Mouse (Mus musculus) forebrain, embryonic 11.5 days (tissue): ENCODE measurements around the gene Tmem53. TPM values are rescaled to one million over a fixed set of nuclear protein-coding genes. Genes with fewer than 3 reads are reported as not detected.

Experiments used
- ATAC-seq: fragments of 200-750 bp; cut with Nextera tagmentation; replicated peaks from 2 replicates; pipeline ENCODE4 v1.8.0; 2017; ENCODE audit warnings: moderate TSS enrichment; ENCODE audit not compliant: low FRiP score
- DNase-seq: peaks from one replicate; pipeline ENCODE4 v3.0.0-alpha.2; 2017; ENCODE audit warnings: low spot score
- H3K27ac ChIP-seq: fragments of 300-500 bp; sonication (generic); 2 replicates; pipeline ENCODE4 v1.5.1; 2014; ENCODE audit warnings: low read depth, low read length
- H3K27me3 ChIP-seq: fragments of 300-500 bp; sonication (generic); 2 replicates; pipeline ENCODE4 v1.6.1; 2014; ENCODE audit warnings: mild to moderate bottlenecking, low read length, mixed read lengths; ENCODE audit not compliant: control insufficient read depth, insufficient read depth
- H3K36me3 ChIP-seq: fragments of 300-500 bp; sonication (generic); 2 replicates; pipeline ENCODE4 v1.6.1; 2014; ENCODE audit warnings: mild to moderate bottlenecking, low read length, moderate library complexity, mixed read lengths; ENCODE audit not compliant: control insufficient read depth, insufficient read depth
- H3K4me1 ChIP-seq: fragments of 300-500 bp; sonication (generic); replicated peaks from 2 replicates; pipeline ENCODE4 v1.6.1; 2014; ENCODE audit warnings: low read length, mixed read lengths; ENCODE audit not compliant: control insufficient read depth, insufficient read depth
- H3K4me2 ChIP-seq: fragments of 300-500 bp; sonication (generic); 2 replicates; pipeline ENCODE4 v1.6.1; 2014; ENCODE audit warnings: low read depth, mild to moderate bottlenecking, low read length, moderate library complexity, mixed read lengths; ENCODE audit not compliant: severe bottlenecking
- H3K4me3 ChIP-seq: fragments of 300-500 bp; sonication (generic); 2 replicates; pipeline ENCODE4 v1.5.1; 2014; ENCODE audit warnings: low read depth, low read length
- H3K9ac ChIP-seq: fragments of 300-500 bp; sonication (generic); 2 replicates; pipeline ENCODE4 v1.6.1; 2014; ENCODE audit warnings: low read length
- H3K9me3 ChIP-seq: fragments of 300-500 bp; sonication (generic); 2 replicates; pipeline ENCODE4 v1.6.1; 2016; ENCODE audit warnings: low read length, mixed read lengths; ENCODE audit not compliant: control insufficient read depth
- WGBS: fragments of 180-500 bp; shearing (Covaris S2); extraction: QIAGEN DNeasy Blood & Tissue Kit; methylation state at CpG from one replicate; pipeline ENCODE4 v1.1.7; 2014; 5-methylcytosine and 5-hydroxymethylcytosine counted together
- polyA plus RNA-seq: library from polyadenylated mRNA; unstranded; fragments of >200 nt; fragmentation: Nextera tagmentation; extraction: Ambion mirVana; gene quantifications from 2 replicates; pipeline ENCODE4 v1.2.1, GENCODE M21; 2014

The Tmem53 gene
- polyA plus RNA-seq, result 6.4 and 9.0 TPM in 2 replicates

DNA sequence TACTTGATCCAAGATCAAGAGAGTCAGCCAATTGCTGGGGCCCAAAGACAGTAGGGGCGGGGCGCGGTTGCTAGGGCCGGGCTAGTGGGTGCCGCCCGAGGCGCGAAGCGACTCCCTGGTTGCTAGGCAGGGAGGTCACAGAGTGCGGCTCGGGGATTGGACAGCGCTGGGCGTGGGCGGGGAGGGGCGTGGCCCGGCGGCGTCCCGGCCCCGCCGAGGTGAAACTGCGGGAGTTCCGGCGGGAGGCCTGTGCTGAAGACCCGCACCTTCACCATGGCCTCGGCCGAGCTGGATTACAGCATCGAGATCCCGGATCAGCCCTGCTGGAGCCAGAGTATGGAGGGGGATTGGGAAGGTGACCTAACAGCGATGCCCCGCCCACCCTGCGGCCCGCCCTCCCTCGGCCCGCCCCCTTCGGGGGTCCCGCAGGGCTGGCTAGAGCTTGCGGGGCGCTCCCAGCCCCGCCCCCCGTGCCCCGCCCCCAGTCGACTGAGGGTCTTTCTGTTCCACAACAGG lies at the start of gene Tmem53, which contains the start of gene Armh1:
Gene Tmem53, plus strand, starts transcription at position 151 of the 516 bp plus-strand sequence.
Gene Armh1, minus strand, starts transcription at position 325 of the 516 bp plus-strand sequence.
- H3K4me2 ChIP-seq, result peak within 1 kb of the TSS; percentile 52
- ATAC-seq (peak; percentile 99), DNase-seq (peak; percentile 97)
- H3K4me1 ChIP-seq, result no peaks in the 10 kb centered on the region; the same call in 1 of the 2 replicates
- H3K4me3 ChIP-seq, result peak within 1 kb of the TSS; percentile 53
- peak within 1 kb of the TSS; percentile 25 for H3K27ac ChIP-seq
- peak within 1 kb of the TSS; percentile 46 for H3K9ac ChIP-seq
- no peaks in the 10 kb centered on the region for H3K27me3 ChIP-seq
- WGBS, result 0% methylated on average over 43 of the region's 43 CpGs
- H3K36me3 ChIP-seq, result no peaks in the 10 kb centered on the region
- no peaks in the 10 kb centered on the region for H3K9me3 ChIP-seq

DNA sequence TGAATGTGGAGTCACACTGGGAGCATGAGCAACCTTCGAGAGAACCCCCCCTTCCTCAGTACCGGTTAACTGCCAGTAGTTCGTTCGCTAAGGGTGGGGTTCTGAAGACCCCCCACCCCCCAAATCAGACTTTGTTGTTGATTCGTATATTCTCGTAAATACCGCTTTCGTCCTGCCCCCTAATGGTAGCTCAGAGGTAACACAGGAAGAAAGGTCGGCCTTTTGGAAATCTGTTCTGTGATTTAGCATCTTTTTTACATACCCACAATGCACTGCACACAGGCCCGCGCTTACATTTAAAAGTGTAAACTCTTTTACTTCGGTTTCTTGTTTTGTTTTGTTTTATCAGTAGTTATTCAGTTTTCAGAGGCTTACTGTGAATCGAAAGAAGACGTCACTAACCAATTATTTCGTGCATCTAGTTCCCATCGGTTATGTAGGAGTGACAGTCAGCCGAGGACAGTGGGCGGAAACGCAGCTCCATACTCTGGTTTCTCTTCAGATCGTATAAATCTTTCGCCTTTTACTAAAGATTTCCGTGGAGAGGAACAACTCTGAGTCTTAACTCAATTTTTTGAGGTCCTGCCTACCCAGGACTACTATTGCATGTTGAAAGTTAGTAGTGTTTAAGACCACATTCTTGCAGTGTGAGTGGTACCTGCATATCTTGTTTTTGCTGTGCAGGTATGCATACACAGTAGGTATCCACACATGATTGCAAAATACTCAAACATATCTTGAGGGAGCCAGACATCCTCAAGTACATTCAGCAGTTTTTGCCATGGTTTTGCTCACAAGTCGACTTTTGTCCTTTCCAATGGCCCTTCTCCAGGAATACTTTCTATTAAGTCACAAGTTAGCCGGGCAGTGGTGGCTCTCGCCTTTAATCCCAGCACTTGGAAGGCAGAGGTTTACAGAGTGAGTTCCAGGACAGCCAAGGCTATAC lies 49.4 kb upstream of the Tmem53 start:
- WGBS, result 1% methylated on average over 25 of the region's 25 CpGs
- Histone ChIP-seq H3K4me1 (no peaks in the 10 kb centered on the region), H3K4me2 (peak overlapping the region; percentile 44; the same call in 1 of the 2 replicates), H3K27ac (peak overlapping the region; percentile 20), H3K36me3 (no peaks in the 10 kb centered on the region), H3K4me3 (peak overlapping the region; percentile 19), H3K27me3 (no peaks in the 10 kb centered on the region), H3K9ac (peak overlapping the region; percentile 47; the same call in 1 of the 2 replicates), H3K9me3 (no peaks in the 10 kb centered on the region)
- peak; percentile 85 for ATAC-seq
- DNase-seq, result peak; percentile 61

DNA sequence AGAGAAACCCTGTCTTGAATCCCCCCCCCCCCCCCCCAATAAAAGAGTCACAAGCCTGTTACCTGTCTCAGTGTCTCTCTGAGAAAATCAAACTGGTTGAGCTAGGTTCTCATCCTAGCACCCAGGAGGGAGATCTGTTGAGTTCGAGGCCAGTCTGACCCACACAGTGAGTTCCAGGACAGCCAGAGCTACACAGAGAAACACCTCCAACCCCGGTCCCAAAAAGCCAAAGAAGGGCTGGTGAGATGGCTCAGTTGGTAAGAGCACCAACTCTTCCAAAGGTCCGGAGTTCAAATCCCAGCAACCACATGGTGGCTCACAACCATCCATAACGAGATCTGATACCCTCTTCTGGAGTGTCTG lies 48.8 kb upstream of the Tmem53 start:
- no peak for DNase-seq
- ATAC-seq, result no peak; the same call in 1 of the 2 replicates
- Histone ChIP-seq H3K27ac (no peak overlapping the region; the same call in 1 of the 2 replicates), H3K4me3 (no peak overlapping the region), H3K4me2 (no peak overlapping the region), H3K9ac (no peak overlapping the region), H3K4me1 (no peaks in the 10 kb centered on the region), H3K36me3 (no peaks in the 10 kb centered on the region), H3K27me3 (no peaks in the 10 kb centered on the region), H3K9me3 (no peaks in the 10 kb centered on the region)
- 65% methylated on average over 4 of the region's 4 CpGs for WGBS

DNA sequence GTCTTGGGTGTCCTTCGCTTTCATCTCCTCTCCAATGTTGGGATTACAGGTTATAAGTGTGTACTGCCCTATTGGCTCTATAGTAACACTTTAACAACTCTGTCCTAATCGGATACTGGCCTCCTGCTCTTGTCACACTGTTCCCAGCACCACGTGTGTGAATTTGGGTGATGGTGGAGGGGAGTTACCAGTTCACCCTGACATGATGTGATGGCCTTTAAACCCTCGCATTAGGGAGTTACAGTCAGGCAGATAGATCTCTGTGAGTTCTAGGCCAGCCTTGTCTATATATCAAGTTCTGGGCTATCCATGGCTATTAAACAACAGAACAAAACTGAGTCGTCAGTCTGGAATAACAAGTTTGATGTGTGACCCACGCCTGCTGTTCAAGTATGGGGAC lies 42.2 kb upstream of the Tmem53 start:
- Histone ChIP-seq H3K36me3 (no peaks in the 10 kb centered on the region), H3K27me3 (no peaks in the 10 kb centered on the region), H3K4me3 (no peak overlapping the region), H3K9ac (no peak overlapping the region), H3K4me2 (no peak overlapping the region), H3K27ac (no peak overlapping the region), H3K9me3 (no peaks in the 10 kb centered on the region), H3K4me1 (no peaks in the 10 kb centered on the region; the same call in 1 of the 2 replicates)
- DNase-seq, result no peak
- 81% methylated on average over 6 of the region's 6 CpGs for WGBS
- ATAC-seq, result no peak

DNA sequence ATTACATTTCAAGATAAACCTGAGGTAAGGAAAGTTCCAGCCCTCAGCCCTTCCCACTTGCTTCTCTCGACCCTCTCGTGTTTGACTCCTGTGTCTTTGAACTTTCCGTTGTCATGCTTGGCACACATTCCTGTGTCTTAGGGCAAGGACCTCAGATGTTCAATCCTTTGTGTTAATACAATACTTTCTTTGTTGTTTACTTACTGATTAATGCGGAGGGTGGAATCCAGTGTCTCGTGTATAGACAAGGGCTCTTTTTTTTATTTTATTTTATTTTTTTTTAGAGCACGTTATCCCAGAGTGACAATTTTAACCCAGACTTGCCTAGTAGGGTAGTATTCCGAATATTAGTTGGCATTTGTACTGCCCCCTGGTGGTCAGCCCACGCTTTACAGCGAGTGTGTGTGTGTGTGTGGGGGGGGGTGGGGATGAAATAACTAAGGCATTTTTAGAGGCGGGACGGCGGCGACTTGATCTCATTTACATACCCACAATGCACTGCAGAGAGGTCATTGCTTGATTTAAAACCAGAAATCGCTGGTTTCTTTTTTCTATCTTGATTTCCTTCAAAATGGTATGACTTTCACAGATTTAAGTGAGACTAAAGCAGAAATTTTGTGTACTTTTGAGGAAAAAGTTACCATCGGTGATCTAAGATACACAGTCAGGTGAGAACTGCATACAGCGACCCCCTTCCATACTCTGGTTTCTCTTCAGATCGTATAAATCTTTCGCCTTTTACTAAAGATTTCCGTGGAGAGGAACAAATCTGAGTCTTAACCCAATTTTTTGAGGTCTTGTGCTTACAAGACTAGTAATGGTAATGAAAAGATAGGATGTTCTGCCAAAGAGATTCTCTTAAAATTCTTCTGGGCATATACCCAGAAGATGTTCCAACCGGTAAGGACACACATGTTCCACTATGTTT lies 41.3 kb upstream of the Tmem53 start:
- ATAC-seq, result peak; percentile 72
- WGBS, result 4% methylated on average over 20 of the region's 20 CpGs
- Histone ChIP-seq H3K27ac (0 out of 2 replicates have a peak overlapping the region, but pooled peaks have one; percentile 38), H3K4me1 (no peaks in the 10 kb centered on the region; the same call in 1 of the 2 replicates), H3K36me3 (no peaks in the 10 kb centered on the region), H3K27me3 (no peaks in the 10 kb centered on the region), H3K9me3 (no peaks in the 10 kb centered on the region), H3K4me3 (no peak overlapping the region), H3K9ac (peak overlapping the region; percentile 37; the same call in 1 of the 2 replicates), H3K4me2 (no peak overlapping the region)
- DNase-seq, result peak; percentile 94

DNA sequence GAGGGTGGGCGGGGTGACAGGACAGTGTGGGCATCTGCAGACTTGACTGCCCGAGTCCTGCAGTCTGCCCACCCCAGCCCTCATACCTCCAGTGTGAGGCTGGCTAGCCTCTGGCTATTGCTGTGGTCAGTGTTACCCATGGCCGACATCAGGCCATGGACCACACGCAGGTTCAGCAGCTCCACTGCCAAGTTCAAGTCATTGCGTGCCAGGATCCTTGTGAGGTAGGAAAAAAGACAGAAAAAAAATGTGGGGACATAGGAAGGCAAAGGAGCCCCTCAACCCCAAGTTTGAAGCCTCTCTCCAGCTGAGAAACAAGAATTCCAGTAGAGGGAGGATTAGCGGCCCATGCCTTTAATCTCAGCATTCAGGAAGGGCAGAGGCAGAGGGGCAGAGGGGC lies 37.5 kb upstream of the Tmem53 start:
- H3K27me3 ChIP-seq, result no peaks in the 10 kb centered on the region
- no peaks in the 10 kb centered on the region for H3K9me3 ChIP-seq
- H3K4me2 ChIP-seq, result no peak overlapping the region
- DNase-seq (no peak), ATAC-seq (no peak)
- no peak overlapping the region for H3K4me3 ChIP-seq
- H3K9ac ChIP-seq, result no peak overlapping the region
- WGBS, result 89% methylated on average over 6 of the region's 6 CpGs
- H3K4me1 ChIP-seq, result no peaks in the 10 kb centered on the region; the same call in 1 of the 2 replicates
- H3K27ac ChIP-seq, result no peak overlapping the region
- H3K36me3 ChIP-seq, result no peaks in the 10 kb centered on the region

DNA sequence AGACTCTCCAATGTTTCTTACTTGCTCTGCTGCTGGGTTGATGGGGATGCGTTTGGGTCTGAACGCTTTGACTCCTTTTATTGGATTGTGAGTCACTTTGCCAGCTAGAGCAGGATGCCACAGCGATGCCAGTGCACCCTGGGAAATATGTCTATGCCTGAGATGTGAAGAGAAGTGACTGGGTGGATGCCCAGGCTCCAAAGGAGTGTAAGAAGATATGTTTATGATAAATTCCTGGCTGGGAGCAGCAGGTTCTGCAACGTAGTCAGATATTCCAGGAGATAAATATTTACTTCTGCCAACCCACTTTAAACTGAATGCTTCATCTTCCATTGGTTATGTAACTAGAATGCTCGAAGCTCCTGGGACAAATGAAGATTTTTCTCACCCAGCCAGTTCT lies 34.7 kb upstream of the Tmem53 start:
- no peak overlapping the region for H3K27ac ChIP-seq
- DNase-seq (no peak), ATAC-seq (no peak)
- H3K4me2 ChIP-seq, result no peak overlapping the region
- no peaks in the 10 kb centered on the region for H3K36me3 ChIP-seq
- no peak overlapping the region for H3K9ac ChIP-seq
- WGBS, result 81% methylated on average over 5 of the region's 5 CpGs
- H3K9me3 ChIP-seq, result no peaks in the 10 kb centered on the region
- H3K4me3 ChIP-seq, result no peak overlapping the region
- H3K27me3 ChIP-seq, result no peaks in the 10 kb centered on the region
- no peaks in the 10 kb centered on the region for H3K4me1 ChIP-seq
